Mouse (Mus musculus): ENCODE measurements around the gene Olfr1265. TPM values are rescaled to one million over a fixed set of nuclear protein-coding genes. Genes with fewer than 3 reads are reported as not detected.

The Olfr1265 gene
- polyA plus RNA-seq (2015; fragmentation: Nextera tagmentation; extraction: Ambion mirVana), result not detected in 2 replicates

GRCm38 (mm10) chr2:90035037-90035436 lies at the start of gene Olfr1265:
Olfr1265 (plus strand) TSS chr2:90035337.
- no peak for ATAC-seq (replicated peaks)

GRCm38 (mm10) chr2:89990921-89991320 lies 44.2 kb upstream of the Olfr1265 start, which contains the start of gene Olfr1261:
Olfr1261 (plus strand) TSS chr2:89991221.
- ATAC-seq (replicated peaks), result no peak
- H3K9ac ChIP-seq, result no peak within 1 kb of the TSS
- no peaks in the 10 kb centered on the region for H3K9me3 ChIP-seq
- no peak within 1 kb of the TSS for H3K4me3 ChIP-seq
- no peaks in the 10 kb centered on the region for H3K36me3 ChIP-seq (replicated peaks)
- H3K4me2 ChIP-seq, result no peak within 1 kb of the TSS
- no peak within 1 kb of the TSS for H3K27ac ChIP-seq
- H3K4me1 ChIP-seq, result no peaks in the 10 kb centered on the region
- no peaks in the 10 kb centered on the region for H3K27me3 ChIP-seq (replicated peaks)

More at GRCm38 (mm10) chr2:90035037-90035436, at the start of gene Olfr1265:
- H3K27ac ChIP-seq, result no peak within 1 kb of the TSS
- H3K4me2 ChIP-seq, result no peak within 1 kb of the TSS
- no peaks in the 10 kb centered on the region for H3K27me3 ChIP-seq (replicated peaks)
- H3K36me3 ChIP-seq (replicated peaks), result no peaks in the 10 kb centered on the region
- no peak within 1 kb of the TSS for H3K4me3 ChIP-seq
- no peak within 1 kb of the TSS for H3K9ac ChIP-seq
- H3K4me1 ChIP-seq, result no peaks in the 10 kb centered on the region
- H3K9me3 ChIP-seq, result no peaks in the 10 kb centered on the region

GRCm38 (mm10) chr2:89999845-90000244 lies 35.3 kb upstream of the Olfr1265 start, which contains the start of gene Olfr1262:
Olfr1262 (plus strand) TSS chr2:90000145.
- no peak within 1 kb of the TSS for H3K4me3 ChIP-seq
- H3K9ac ChIP-seq, result no peak within 1 kb of the TSS
- no peak within 1 kb of the TSS for H3K4me2 ChIP-seq
- H3K4me1 ChIP-seq, result no peaks in the 10 kb centered on the region
- H3K9me3 ChIP-seq, result no peaks in the 10 kb centered on the region
- no peak within 1 kb of the TSS for H3K27ac ChIP-seq
- no peaks in the 10 kb centered on the region for H3K27me3 ChIP-seq (replicated peaks)
- H3K36me3 ChIP-seq (replicated peaks), result no peaks in the 10 kb centered on the region
- ATAC-seq (replicated peaks), result no peak

DNA sequence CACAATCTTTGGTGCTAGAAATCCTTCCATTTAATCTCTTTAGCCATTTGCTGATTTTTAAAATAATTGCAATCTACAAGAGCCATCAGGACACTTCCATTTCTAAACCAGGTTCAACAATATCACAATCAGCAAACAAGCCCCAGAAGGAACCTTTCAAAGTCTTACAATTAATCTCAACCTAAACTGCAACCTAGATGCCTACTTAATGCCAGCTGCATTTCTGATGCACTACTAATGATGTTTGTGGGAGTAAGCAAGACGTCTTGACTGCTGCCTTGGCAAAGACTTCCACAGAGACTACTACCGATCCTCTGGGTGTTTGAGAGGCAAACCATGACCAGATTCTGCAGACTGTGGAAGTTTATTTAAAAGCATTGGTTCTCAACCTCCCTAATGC lies 23.3 kb upstream of the Olfr1265 start, which contains the start of gene Olfr1263:
Gene Olfr1263 (plus strand): TSS at position 301 of the 400 bp plus-strand sequence.
- ATAC-seq (replicated peaks), result no peak
- H3K4me3 ChIP-seq, result no peak within 1 kb of the TSS
- H3K9ac ChIP-seq, result no peak within 1 kb of the TSS
- H3K4me1 ChIP-seq, result no peaks in the 10 kb centered on the region
- 85% methylated on average over 2 of the region's 2 CpGs for WGBS
- no peaks in the 10 kb centered on the region for H3K27me3 ChIP-seq (replicated peaks)
- H3K27ac ChIP-seq, result no peak within 1 kb of the TSS
- no peaks in the 10 kb centered on the region for H3K36me3 ChIP-seq (replicated peaks)
- H3K4me2 ChIP-seq, result no peak within 1 kb of the TSS
- H3K9me3 ChIP-seq, result no peaks in the 10 kb centered on the region

- H3K4me2 ChIP-seq, result no peak within 1 kb of the TSS
- no peaks in the 10 kb centered on the region for H3K4me1 ChIP-seq
- no peak for ATAC-seq (replicated peaks)
- H3K9ac ChIP-seq, result no peak within 1 kb of the TSS
- H3K4me3 ChIP-seq, result no peak within 1 kb of the TSS
- no peaks in the 10 kb centered on the region for H3K27me3 ChIP-seq (replicated peaks)
- H3K27ac ChIP-seq, result no peak within 1 kb of the TSS
- 75% methylated on average over 2 of the region's 2 CpGs for WGBS
- no peaks in the 10 kb centered on the region for H3K36me3 ChIP-seq (replicated peaks)
- H3K9me3 ChIP-seq, result no peaks in the 10 kb centered on the region
Measured at GRCm38 (mm10) chr2:90025477-90025876, 9.7 kb upstream of the Olfr1265 start, which contains the start of gene Olfr1264. Olfr1264 (minus strand) TSS chr2:90025577.

GRCm38 (mm10) chr2:90063494-90063893 lies 28.4 kb downstream of the Olfr1265 start, which contains the start of gene Olfr140:
Olfr140 (minus strand) TSS chr2:90063594.
- no peak for ATAC-seq (replicated peaks)
- Histone ChIP-seq H3K4me2 (no peak within 1 kb of the TSS), H3K36me3 (replicated peaks) (no peaks in the 10 kb centered on the region), H3K4me1 (no peaks in the 10 kb centered on the region), H3K9me3 (no peaks in the 10 kb centered on the region), H3K4me3 (no peak within 1 kb of the TSS), H3K27ac (no peak within 1 kb of the TSS), H3K9ac (no peak within 1 kb of the TSS), H3K27me3 (replicated peaks) (no peaks in the 10 kb centered on the region)

GRCm38 (mm10) chr2:90070065-90070464 lies 34.9 kb downstream of the Olfr1265 start:
- no peaks in the 10 kb centered on the region for H3K27me3 ChIP-seq (replicated peaks)
- no peaks in the 10 kb centered on the region for H3K36me3 ChIP-seq (replicated peaks)
- H3K4me3 ChIP-seq, result no peak overlapping the region
- H3K9me3 ChIP-seq, result no peaks in the 10 kb centered on the region
- no peak overlapping the region for H3K27ac ChIP-seq
- H3K4me2 ChIP-seq, result no peak overlapping the region
- no peak overlapping the region for H3K9ac ChIP-seq
- WGBS, result 77% methylated on average over 2 of the region's 2 CpGs
- no peaks in the 10 kb centered on the region for H3K4me1 ChIP-seq
- no peak for ATAC-seq (replicated peaks)

Other genes with a start within 250 kb of the Olfr1265 start
- gene Olfr1254, start 241.7 kb upstream of the Olfr1265 start, polyA plus RNA-seq (2015; fragmentation: Nextera tagmentation; extraction: Ambion mirVana), result not detected in 2 replicates
- gene Olfr1255, start 223.3 kb upstream of the Olfr1265 start, polyA plus RNA-seq (2015; fragmentation: Nextera tagmentation; extraction: Ambion mirVana), result not detected in 2 replicates
- gene Olfr1256, start 193.8 kb upstream of the Olfr1265 start, polyA plus RNA-seq (2015; fragmentation: Nextera tagmentation; extraction: Ambion mirVana), result not detected in 2 replicates
- gene Olfr48, start 187.1 kb upstream of the Olfr1265 start, polyA plus RNA-seq (2015; fragmentation: Nextera tagmentation; extraction: Ambion mirVana), result not detected in 2 replicates
- not detected in 2 replicates for gene Olfr1257, start 156.9 kb upstream of the Olfr1265 start, polyA plus RNA-seq (2015; fragmentation: Nextera tagmentation; extraction: Ambion mirVana)
- gene Olfr1258, start 108.0 kb upstream of the Olfr1265 start, polyA plus RNA-seq (2015; fragmentation: Nextera tagmentation; extraction: Ambion mirVana), result not detected in 2 replicates
- not detected in 2 replicates for gene Olfr1259, start 86.7 kb upstream of the Olfr1265 start, polyA plus RNA-seq (2015; fragmentation: Nextera tagmentation; extraction: Ambion mirVana)
- gene Olfr1260, start 61.0 kb upstream of the Olfr1265 start, polyA plus RNA-seq (2015; fragmentation: Nextera tagmentation; extraction: Ambion mirVana), result not detected in 2 replicates
- gene Olfr1261, start 44.1 kb upstream of the Olfr1265 start, polyA plus RNA-seq (2015; fragmentation: Nextera tagmentation; extraction: Ambion mirVana), result not detected in 2 replicates
- not detected in 2 replicates for gene Olfr1262, start 35.2 kb upstream of the Olfr1265 start, polyA plus RNA-seq (2015; fragmentation: Nextera tagmentation; extraction: Ambion mirVana)
- not detected in 2 replicates for gene Olfr1263, start 23.2 kb upstream of the Olfr1265 start, polyA plus RNA-seq (2015; fragmentation: Nextera tagmentation; extraction: Ambion mirVana)
- gene Olfr1264, start 9.8 kb upstream of the Olfr1265 start, polyA plus RNA-seq (2015; fragmentation: Nextera tagmentation; extraction: Ambion mirVana), result not detected in 2 replicates
- not detected in 2 replicates for gene Olfr140, start 28.3 kb downstream of the Olfr1265 start, polyA plus RNA-seq (2015; fragmentation: Nextera tagmentation; extraction: Ambion mirVana)
- not detected in 2 replicates for gene Olfr1269, start 86.1 kb downstream of the Olfr1265 start, polyA plus RNA-seq (2015; fragmentation: Nextera tagmentation; extraction: Ambion mirVana)
- gene Olfr32, start 107.0 kb downstream of the Olfr1265 start, polyA plus RNA-seq (2015; fragmentation: Nextera tagmentation; extraction: Ambion mirVana), result not detected in 2 replicates
- gene Olfr1270, start 117.8 kb downstream of the Olfr1265 start, polyA plus RNA-seq (2015; fragmentation: Nextera tagmentation; extraction: Ambion mirVana), result not detected in 2 replicates
- not detected in 2 replicates for gene Olfr1506, start 189.2 kb downstream of the Olfr1265 start, polyA plus RNA-seq (2015; fragmentation: Nextera tagmentation; extraction: Ambion mirVana)
- not detected in 2 replicates for gene Olfr142, start 222.3 kb downstream of the Olfr1265 start, polyA plus RNA-seq (2015; fragmentation: Nextera tagmentation; extraction: Ambion mirVana)
- gene Olfr1271, start 235.7 kb downstream of the Olfr1265 start, polyA plus RNA-seq (2015; fragmentation: Nextera tagmentation; extraction: Ambion mirVana), result not detected in 2 replicates

All from midbrain, embryonic 15.5 days (tissue).